Mouse (Mus musculus) spleen, postnatal 14 days (tissue): ENCODE measurements around the gene Rpl7a.
"Not testable (repeated sequence)": the region's sequence is repeated elsewhere in the genome, so short reads cannot be mapped to it uniquely, and the experiment has no call there.

Experiments used
- DNase-seq, 2 experiments: peaks; one replicate each; pipeline ENCODE4 v3.0.0; 2021 to 2022; ENCODE audit warnings: low spot score in 2 of 2

Rpl7a gene

DNA sequence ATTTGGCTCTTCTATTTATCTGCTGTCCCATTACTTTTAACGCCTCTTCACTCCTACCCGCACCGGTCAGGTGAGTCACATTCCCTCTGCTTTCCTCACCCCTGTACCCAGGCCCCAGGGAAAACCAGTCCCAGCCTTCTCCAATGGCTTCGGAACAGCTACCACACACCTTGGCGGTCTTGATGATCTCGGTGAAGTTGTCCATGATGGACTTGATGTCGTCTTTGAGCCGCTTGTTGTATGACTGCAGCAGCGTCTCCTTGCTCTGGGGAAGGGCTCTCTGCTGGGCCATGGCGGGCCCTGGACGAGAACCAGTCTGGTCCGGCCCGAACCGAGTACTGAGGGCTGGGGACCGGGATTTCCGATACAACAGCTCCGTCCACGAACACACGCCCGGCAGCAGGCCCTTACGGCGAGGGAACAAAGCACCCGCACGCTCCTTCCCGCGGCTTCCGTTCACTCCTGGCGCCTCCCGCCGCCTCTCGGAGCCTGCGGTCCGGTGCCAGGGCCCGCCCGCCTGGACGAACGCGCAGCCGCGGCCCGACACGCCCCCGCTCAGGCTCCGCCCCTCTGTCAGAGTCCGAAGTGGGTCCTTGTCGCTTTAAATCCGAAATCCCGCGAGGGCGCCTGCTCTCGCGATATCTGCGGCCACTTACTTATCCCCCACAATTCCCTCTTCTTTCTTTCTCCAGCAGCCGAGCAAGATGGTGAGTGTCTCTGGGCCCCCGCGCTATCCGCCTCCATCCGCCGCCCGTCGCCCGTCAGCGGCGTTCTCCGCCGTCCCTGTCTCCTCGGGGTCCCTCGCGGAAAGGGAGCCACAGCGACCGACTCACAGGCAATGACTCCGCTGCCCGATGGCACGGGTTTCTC is at the start of gene Rpl7a, which contains the start of gene Med22:
TSS of gene Rpl7a (plus strand) at position 641 of the 870 bp plus-strand sequence.
TSS of gene Med22 (minus strand) at position 554 of the 870 bp plus-strand sequence.
- peak; percentile 100 for DNase-seq

DNA sequence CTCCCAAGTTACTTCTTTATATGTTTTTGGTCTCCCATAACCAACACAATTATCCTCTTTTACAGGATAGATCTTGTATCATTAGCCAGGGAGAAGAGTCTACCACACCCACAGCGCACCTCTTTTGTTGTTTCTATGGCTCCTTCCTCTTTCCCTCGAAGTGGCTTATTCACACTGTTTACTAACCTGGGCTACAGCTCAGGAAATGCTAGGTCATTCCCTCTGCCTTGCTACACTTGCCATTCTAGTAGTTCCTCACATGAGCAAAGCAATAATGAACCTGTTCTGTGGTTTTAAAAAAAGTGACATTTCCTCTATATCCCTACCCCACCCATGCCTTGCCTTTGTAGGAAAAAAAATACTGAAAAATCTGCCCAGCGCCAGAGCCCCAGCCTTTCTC is 47.7 kb upstream of the Rpl7a start:
- DNase-seq = no peak

DNA sequence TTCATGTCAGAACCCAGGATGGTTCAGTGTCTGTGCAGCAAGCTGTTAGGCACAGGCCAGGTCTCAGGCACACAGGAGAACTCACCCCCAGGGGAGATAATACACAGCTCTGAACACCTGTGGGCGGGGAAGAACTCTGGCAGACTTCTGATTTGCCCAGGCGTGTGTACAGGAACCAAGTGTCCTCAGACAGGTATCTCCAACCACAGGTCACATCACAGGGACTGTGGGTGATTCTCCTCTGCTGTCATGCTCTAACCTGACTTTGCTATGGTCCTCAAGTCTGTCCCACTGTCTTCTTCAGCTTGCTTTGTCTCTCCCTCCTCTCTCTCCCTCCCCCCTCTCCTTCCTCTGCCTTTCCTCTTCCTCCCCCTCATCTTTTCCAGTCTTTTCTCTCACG is 45.7 kb upstream of the Rpl7a start, which contains the start of gene Abo:
TSS of gene Abo (minus strand) at position 101 of the 400 bp plus-strand sequence.
- DNase-seq = no peak

GRCm38 (mm10) chr2:26870666-26871065 is 39.9 kb upstream of the Rpl7a start:
- no peak for DNase-seq

DNA sequence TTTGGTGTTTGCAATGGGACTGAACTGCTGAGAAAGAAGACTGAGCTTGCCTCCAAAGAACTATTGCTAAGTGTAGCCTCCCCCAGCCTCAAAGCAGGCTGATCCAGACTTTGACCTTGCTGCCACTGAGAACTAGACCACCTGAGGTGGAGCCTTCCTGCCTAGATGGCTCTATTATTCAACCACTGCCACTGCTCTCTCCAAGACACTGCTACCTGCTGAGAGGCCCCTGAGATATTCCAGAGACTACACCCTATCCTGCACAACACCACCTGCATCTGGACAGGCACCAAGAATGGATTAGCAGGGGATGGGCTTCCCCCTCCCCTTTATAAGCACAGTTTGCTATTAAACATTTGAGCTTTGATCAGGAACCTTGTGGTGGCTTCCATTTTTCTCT is 32.0 kb upstream of the Rpl7a start:
- no peak for DNase-seq

DNA sequence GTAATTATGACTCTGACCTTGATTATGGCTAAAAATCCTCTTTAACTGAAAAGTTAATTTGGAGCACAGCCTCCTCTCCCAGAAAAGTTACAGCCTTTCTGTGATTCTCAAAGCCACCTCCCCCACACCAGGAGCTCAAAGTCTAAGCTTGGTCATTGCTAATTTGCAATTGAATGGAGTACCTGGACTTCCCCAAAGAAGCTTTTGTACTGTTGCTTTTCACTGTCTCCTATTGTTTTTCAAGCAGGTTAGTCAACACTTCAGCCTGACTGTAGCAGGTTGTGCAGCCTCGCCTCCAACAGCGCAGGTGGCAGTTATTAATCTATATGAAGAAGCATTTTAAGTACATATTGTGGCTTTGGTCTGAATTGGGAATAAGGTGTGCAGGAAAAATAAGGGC is 25.0 kb upstream of the Rpl7a start:
- not testable (repeated sequence) for DNase-seq

- not testable (repeated sequence) for DNase-seq
These were observed 24.4 kb upstream of the Rpl7a start for GRCm38 (mm10) chr2:26886170-26886569.

DNA sequence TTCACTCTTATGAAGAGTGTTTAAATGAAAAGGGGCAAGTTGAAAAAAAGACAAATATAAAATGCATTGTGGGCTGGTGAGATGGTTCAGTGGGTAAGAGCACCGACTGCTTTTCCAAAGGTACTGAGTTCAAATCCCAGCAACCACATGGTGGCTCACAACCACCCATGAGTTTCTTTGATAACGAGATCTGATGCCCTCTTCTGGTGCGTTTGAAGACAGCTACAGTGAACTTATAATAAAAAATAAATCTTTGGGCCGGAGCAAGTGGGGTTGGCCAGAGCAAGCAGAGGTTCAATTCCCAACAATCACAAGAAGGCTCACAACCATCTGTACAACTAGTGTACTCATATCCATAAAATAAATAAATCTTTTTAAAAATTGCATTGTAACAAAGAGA is 14.7 kb upstream of the Rpl7a start:
- no peak for DNase-seq

- no peak for DNase-seq
These were observed 9.8 kb upstream of the Rpl7a start for GRCm38 (mm10) chr2:26900731-26901130.

- no peak for DNase-seq
These were observed 8.6 kb upstream of the Rpl7a start for GRCm38 (mm10) chr2:26901834-26902400.

DNA sequence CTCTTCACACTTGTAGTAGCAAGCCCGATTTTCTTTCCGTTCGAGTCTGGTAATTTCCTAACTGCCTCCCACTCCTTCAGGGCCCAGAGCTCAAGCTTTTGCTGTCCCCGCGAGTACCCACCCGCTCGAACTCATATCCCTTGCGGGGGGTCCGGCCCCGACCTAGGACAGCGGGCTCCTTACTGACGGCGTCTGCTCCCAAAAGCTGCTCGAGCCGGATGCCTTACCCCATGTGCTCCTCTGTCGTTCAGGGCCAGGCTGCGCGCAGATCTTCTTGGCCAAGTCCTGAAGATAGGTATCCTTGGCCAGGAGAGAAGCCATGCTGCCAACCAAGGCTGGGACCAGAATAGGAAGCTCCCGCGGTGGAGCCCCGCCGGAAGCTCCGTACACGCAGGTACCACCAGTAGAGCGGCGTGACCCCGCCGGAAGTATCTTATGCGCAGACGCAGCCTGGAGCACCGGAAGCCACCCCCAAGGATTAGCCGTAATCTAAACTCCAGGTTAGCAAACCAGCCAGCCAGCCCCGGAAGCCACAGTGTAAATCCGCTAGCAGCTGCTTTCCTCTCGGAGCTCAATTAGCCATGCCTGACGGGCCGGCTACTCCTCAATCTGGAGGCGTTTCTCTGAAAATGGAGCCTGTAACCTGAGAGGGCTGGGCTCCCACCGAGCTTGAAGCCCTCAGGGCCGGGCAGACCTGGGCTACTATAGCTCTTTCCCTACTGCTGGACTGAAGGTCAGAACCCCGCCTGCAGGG is 7.9 kb upstream of the Rpl7a start, which contains the start of gene Surf6:
TSS of gene Surf6 (minus strand) at position 413 of the 754 bp plus-strand sequence.
- DNase-seq = peak; percentile 80 to 84

- DNase-seq = no peak
These were observed 7.3 kb upstream of the Rpl7a start for GRCm38 (mm10) chr2:26903311-26903710.

DNA sequence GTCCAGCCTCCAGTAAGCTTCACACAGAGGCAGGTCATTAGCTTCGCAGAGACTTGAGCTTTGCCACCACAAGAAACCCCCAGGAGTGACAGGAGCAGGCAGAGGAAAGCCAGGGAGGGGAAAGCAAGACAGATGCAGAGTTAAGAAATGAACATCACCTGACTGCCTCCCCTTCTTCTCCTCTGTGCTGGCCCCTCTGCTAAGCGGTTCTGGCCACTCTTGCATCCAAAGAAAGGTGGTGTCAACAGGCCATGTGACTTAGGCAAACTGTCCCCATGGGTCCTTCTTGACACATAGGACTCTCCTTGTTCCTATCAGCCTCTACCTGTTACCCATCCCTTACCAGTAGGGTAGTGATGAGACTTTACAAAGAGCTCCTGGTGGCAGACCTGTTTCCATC is 4.6 kb upstream of the Rpl7a start:
- DNase-seq = no peak

DNA sequence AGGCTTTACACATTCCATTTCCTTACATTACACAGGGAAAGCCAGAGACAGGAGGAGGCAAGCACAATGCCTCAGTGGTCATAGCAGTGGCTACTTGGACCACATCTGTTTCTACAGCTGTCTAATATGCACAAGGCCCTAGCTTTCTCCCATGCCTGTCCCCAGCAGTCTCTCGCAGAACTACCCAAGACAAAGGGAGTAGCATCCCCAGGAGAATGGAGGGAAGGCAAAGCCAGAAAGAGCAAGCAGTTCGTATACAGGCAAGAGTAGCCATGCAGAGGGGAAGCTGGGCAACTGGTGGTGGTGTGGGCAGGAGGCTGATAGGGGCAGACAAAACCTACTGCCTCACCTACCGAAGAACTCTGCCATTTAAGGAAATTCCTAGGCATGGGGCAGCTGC is 4.1 kb upstream of the Rpl7a start:
- no peak for DNase-seq

- peak in 1 of 2 experiments; percentile 35 for DNase-seq
These were observed 3.5 kb upstream of the Rpl7a start for GRCm38 (mm10) chr2:26907109-26907508.

GRCm38 (mm10) chr2:26908710-26909386 is 1.7 kb upstream of the Rpl7a start:
- DNase-seq = no peak

DNA sequence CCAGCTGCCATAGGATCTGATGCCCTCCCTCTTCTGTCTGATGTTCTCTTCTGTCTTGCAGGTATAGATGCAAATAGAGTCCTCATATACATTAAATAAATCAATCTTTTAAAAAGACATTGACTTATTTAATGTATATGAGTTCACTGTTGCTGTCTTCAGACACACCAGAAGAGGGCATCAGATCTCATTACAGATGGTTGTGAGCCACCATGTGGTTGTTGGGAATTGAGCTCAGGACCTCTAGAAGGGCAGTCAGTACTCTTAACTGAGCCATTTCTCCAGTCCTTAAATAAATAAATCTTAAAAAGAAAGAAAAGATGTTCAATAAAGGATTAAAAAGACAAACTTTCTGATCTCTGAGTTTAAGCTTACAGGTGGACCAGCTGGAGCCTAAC is 1.2 kb upstream of the Rpl7a start:
- no peak for DNase-seq

- DNase-seq = peak in 1 of 2 experiments; percentile 41
These were observed 616 bp downstream of the Rpl7a start for GRCm38 (mm10) chr2:26910994-26911765.

DNA sequence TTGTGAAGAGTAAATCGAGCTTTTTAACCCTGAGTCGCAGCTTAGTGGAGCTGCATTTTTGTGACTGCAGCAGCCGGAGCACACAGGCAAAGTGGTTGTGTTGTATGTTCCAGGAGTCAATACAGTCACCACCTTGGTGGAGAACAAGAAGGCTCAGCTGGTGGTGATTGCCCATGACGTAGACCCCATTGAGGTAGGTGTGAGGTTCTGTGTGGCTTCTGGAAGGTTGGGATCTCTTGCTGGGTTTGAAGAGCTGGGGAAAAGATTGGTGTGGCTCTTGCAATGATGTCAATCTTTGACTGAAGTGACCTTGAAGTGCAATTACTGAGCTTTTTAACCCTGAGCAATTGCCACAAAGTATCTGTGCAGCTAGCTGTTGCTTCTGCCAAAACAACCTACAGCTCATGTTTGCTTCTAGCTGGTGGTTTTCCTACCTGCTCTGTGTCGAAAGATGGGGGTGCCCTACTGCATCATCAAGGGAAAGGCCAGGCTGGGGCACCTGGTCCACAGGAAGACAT is 1.7 kb downstream of the Rpl7a start:
- DNase-seq = no peak

DNA sequence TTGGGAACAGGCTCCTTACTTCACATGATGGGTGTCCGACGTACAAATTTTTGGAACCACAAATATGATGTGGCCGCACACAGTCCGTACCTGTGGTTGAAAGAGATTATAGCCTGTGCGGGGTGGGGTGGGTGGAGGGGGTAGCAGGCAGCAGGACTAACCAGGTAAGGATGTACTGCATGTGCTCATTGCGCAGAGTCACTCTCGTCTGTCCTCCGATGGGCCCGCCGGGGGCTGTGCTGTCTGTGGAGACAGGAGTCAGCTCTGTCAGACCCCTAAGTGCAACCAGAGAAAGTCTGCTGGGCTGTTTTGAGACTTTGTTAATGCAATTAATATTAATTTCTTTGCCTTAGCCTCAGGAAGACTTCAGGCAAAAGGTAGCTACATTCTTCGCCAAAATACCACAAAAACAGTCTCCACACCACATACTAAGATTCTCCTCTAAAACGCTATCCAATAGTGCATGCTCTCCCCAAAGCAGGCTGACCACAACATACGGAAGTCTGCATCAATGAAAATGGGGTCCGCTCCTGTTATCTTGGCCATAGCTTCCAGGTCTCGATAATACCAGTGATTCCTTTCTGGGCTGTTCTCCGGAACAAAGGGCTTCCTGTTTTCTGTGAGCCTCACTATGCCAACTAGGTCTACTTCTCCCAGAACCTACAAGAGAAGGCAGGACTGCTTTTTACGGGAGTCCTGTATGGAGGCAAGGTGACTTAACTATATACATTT is 3.0 kb downstream of the Rpl7a start:
- no peak for DNase-seq
